Mouse (Mus musculus): ENCODE results near the gene Tmem183a.

Tmem183a gene

DNA sequence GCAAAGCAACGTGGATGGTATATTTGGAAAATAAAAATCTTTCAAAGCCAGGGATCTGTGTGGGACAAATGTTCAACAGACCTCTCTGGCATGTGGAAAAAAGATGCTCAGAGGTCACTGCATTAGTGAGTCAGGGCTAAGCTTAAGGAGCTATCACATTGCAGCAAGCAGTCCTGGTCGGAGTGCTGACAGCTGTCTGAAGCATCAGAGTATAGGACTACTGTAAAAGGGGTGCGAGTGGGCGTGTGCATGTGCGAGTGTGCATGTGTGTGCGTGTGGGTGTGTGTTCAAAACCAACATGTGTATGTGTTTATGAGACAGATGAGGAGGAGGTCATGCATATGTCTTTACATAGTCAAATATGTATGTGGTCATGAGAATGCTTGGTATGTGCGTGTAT lies 22.6 kb downstream of the Tmem183a start:
- DNase-seq (ENCODE audit: low read depth, low spot score): no peak
- no peaks in the 10 kb centered on the region for H3K27me3 ChIP-seq (ENCODE audit: control insufficient read depth, insufficient read depth, low read length, poor library complexity, severe bottlenecking)
- H3K36me3 ChIP-seq (ENCODE audit: control insufficient read depth, insufficient read depth, low read length, poor library complexity, severe bottlenecking): no peaks in the 10 kb centered on the region

DNA sequence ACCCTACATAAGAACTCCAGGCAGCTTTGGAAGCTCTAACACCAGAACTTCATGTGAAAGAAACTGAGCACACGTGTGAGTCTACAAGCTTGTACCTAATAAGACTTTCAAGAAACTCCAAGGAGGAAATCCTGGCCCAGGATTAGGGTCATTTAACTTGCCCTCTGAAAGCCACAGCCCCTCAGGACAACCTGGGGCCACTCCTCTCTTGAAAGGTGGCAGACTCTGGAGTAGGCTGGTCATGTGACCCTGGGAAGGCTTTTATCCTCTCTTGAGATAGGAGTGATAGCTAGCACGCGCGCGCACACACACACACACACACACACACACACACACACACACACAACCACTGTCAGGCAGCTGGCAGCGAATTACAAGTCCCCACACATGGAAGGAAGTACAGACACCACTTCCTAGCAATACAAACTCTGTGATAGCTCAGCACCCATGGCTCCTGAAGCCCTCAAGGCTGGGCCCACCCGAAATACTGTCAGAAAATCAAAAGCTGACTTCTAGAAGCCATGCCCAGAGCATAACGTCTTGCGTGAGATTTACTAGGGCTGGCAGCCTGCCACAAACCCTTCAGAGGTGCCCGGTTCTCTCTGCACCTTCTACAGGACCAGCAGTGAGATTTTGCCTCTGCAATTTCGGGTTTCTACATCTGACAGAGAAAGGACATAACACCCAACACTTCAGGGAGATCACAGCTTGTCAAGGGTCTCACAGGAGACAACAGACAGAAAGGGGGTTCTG lies 24.6 kb downstream of the Tmem183a start:
- H3K36me3 ChIP-seq (ENCODE audit: control insufficient read depth, insufficient read depth, low read length, poor library complexity, severe bottlenecking): no peaks in the 10 kb centered on the region
- no peaks in the 10 kb centered on the region for H3K27me3 ChIP-seq (ENCODE audit: control insufficient read depth, insufficient read depth, low read length, poor library complexity, severe bottlenecking)
- DNase-seq (ENCODE audit: low read depth, low spot score): no peak

DNA sequence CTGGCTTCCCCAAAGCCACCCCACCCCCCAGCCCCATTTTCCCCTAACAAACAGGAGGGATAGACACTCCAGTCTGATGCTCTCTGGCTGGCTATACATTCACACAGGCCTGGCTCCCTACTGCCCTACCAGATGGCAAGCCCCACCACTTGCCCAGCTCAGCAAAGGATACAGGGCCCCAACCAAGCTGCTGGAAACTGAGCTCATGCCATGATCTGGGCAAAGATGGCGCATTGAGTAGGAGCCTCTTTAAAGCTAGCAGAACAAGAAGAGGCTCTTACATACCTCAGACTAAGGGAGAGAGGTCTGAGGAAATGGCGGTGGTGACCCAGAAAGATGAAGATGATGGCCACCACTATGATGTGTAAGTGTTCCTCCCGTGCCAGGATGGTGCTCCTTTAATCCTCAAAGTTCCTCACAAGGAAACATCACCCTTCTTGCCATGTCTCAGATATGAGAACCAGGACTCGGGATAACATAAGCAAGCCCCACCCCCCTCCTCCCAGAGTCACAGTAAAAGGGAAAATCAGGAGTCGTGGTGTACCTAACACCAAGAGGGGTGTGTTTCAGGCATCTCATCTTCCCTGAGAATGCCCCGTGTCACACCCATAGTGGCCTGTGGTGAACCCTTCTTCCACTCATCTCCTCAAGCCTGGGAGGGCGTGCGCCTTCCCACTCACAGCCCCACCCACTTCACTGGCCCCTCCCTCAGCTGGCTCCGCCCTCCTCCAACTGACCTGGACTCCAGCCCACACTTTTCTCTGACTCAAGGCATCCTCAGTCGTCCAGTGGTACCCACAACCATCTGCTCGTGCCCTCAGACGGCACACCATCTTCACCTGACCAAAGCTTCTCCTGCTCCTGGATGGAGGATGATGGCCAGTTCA lies 25.6 kb downstream of the Tmem183a start:
- no peaks in the 10 kb centered on the region for H3K27me3 ChIP-seq (ENCODE audit: control insufficient read depth, insufficient read depth, low read length, poor library complexity, severe bottlenecking)
- no peak for DNase-seq (ENCODE audit: low read depth, low spot score)
- no peaks in the 10 kb centered on the region for H3K36me3 ChIP-seq (ENCODE audit: control insufficient read depth, insufficient read depth, low read length, poor library complexity, severe bottlenecking)

DNA sequence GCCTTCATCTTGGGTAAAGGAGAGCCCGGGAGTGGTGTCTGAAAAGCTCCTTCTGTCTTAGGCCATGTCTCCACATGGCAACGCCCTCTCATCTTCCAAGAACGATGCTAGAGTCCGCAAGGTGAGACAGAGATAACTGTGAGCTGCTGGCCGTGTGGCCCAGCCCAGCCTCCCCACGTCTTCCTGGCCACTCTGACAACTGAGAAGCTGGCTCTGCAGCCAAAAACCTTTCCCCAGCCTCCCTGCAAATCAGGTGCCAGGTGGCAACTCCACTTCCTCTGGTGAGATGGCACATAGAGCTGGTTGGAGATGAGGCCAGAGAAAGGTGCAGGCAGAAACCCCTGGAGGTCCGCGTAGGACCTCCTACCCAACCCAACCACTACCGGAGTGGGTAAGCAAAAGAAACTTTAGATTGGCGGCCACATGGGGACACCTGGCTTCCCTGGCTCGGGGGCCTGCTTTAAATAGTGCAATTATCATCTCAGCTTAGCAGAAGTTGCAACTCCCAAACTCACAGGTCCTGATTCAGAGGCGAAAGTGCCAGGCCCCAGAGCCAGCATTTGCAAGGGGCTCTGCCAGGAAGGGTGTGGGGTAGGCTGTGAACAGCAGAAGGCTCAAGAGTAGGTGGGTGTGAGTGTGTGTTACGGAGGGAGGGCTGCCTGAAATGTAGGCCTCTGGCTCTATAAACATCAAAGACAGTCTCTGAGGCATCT lies 26.4 kb downstream of the Tmem183a start:
- no peaks in the 10 kb centered on the region for H3K36me3 ChIP-seq (ENCODE audit: control insufficient read depth, insufficient read depth, low read length, poor library complexity, severe bottlenecking)
- H3K27me3 ChIP-seq (ENCODE audit: control insufficient read depth, insufficient read depth, low read length, poor library complexity, severe bottlenecking): no peaks in the 10 kb centered on the region
- DNase-seq (ENCODE audit: low read depth, low spot score): no peak

DNA sequence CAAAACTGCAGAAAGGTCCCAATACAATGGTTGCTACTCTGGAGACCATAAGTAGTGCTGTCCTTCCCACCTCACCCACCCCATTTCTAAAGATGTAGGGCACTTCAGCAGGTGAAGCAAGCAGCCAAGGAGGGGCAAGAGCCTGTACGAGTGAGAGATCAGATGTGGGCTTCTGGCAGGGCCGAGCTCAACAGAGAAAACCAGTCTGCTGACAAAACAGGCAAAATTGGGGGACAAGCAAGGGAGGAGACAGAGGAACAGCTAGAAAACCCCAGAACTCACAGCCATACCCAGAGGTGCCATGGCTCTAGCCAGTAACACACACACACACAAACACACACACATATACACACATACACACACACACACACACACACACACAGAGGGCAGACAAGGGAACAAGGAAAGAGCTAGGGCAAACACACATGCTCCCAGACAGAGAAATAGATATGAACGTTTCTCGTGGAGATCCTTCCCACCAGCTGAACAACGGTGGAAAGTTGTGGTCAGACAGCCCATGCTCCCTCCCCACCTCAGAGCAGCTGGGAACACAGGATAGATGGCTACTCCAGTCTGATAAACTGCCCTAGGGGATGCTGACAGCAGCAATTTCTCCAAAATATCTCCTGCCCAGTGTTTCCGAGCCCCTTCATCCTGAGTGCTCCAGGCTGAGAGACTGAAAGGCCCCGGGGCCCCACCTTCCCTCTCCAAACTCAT lies 27.5 kb downstream of the Tmem183a start:
- Histone ChIP-seq H3K27me3 (ENCODE audit: control insufficient read depth, insufficient read depth, low read length, poor library complexity, severe bottlenecking) (no peaks in the 10 kb centered on the region), H3K36me3 (ENCODE audit: control insufficient read depth, insufficient read depth, low read length, poor library complexity, severe bottlenecking) (no peaks in the 10 kb centered on the region)
- no peak for DNase-seq (ENCODE audit: low read depth, low spot score)

DNA sequence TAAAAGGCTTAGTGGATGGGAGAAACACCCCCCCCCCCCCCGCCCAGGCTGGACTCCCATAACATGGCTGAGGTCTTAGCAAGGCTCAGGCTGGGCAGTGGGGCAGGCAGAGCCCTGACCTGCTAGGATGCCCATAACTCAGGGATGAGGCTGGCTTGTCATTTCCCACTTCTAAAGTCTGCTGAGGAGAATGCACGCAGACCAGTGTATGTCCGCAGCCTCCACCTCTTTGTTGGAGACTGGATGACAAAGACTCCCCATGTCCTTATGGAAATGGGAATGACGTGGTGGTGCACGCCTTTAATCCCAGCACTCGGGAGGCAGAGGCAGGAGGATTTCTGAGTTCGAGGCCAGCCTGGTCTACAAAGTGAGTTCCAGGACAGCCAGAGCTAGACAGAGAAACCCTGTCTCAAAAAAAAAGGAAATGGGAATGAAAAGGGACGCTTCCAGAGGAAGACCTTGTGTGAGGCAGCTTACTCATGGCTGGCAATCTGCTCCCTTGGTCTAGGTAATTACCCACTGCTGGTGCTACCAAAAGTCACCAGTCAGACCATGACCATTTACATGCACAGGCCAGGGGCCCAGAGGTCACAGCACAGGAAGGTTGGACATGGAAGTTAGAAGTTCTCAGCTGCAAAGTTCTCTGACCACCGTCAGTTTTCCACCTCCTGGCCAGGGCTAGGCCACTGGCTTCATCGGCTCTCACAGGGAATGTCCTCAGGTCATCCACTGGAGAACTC lies 28.2 kb downstream of the Tmem183a start:
- DNase-seq (ENCODE audit: low read depth, low spot score): no peak
- H3K27me3 ChIP-seq (ENCODE audit: control insufficient read depth, insufficient read depth, low read length, poor library complexity, severe bottlenecking): no peaks in the 10 kb centered on the region
- no peaks in the 10 kb centered on the region for H3K36me3 ChIP-seq (ENCODE audit: control insufficient read depth, insufficient read depth, low read length, poor library complexity, severe bottlenecking)

DNA sequence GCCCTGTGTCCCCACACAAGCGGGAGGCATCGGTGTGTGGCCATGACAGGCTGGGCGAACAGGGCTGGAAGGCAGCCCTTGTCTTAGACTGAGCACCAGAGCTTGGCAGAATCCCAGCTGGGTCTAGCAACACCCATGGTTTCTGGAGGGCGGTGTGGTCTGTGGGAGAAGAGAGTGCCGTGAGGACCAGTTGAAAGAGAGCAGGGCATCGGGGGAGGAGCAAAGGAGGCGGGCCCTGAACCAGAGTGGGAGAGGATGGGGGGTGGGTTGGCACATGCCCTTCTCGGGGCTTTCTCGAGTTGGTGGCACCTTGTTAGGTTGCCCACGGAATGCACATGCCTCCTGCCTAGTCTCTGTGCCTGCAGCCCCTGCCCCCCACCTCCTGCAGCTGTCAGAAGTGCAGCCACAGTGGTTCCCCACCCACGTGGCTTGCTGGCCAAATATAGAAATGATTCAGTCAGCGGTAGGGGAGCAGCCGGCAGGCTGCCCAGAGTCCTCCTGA lies 29.0 kb downstream of the Tmem183a start, which contains the start of gene Ppfia4:
Ppfia4 (minus strand) TSS at position 159 of the 502 bp plus-strand sequence.
- no peaks in the 10 kb centered on the region for H3K36me3 ChIP-seq (ENCODE audit: control insufficient read depth, insufficient read depth, low read length, poor library complexity, severe bottlenecking)
- H3K27me3 ChIP-seq (ENCODE audit: control insufficient read depth, insufficient read depth, low read length, poor library complexity, severe bottlenecking): no peaks in the 10 kb centered on the region
- DNase-seq (ENCODE audit: low read depth, low spot score): peak; percentile 27

DNA sequence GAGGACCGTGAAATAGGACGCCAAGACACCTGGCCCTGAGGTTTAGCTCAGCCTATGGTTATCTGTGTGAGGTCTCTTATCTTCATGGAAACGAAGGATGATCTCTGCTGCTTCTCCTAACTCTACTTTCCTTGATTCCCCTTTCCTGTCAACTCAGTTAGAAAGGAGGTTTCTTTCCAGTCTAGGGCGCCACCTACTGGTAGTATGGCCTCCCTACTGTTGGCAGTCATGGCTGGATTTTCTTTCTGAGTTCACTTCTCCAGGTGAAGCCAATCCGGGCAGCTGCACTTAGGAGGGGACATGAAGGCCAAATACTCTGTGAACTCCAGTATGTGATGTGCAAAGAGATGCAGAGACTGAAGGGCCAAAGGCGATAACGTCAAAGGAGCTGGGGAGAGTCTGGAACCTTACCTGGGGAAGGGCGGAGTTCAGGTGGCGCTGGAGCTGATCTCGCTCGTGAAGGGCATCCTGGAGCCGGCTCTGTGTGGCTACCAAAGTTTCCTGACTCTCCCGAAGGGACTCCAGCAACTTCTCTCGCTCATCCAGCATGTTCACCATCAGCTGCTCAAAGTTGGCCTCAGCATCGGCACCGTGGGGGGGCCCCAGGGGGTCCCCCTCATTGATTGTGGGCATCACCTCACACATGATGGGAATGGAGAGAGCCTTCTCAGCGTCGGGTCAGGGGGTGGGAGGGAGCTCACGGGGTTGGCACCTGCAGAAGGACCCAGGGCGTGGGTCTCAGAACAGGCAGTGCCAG lies 29.7 kb downstream of the Tmem183a start:
- peak; percentile 81 for DNase-seq (ENCODE audit: low read depth, low spot score)
- Histone ChIP-seq H3K27me3 (ENCODE audit: control insufficient read depth, insufficient read depth, low read length, poor library complexity, severe bottlenecking) (no peaks in the 10 kb centered on the region), H3K36me3 (ENCODE audit: control insufficient read depth, insufficient read depth, low read length, poor library complexity, severe bottlenecking) (no peaks in the 10 kb centered on the region)

DNA sequence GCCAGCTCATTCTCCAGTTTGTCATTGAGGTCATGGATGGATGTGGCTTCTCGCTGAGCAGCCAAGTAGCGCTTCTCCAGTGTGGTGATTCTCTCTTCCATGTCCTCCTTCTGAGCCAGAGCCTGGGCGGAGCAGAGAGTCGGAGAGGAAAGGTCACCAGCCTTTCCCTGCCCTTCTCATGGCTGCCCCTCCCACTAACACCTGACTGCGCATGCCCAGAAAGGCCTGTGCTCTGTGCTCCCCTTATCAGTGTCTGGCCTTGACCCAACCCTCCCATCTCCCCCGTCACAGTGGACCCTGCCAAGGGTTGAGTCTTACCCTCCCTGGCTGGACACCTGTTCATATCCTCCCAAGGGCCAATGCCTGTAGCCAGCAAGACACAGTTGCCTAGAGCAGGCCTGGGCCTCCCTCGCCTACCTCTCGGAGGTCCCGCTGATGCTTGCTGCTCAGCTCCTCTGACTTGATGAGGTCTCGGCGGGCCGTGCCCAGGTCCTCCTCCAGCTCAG lies 34.9 kb downstream of the Tmem183a start:
- DNase-seq (ENCODE audit: low read depth, low spot score): no peak
- Histone ChIP-seq H3K36me3 (ENCODE audit: control insufficient read depth, insufficient read depth, low read length, poor library complexity, severe bottlenecking) (no peaks in the 10 kb centered on the region), H3K27me3 (ENCODE audit: control insufficient read depth, insufficient read depth, low read length, poor library complexity, severe bottlenecking) (no peaks in the 10 kb centered on the region)

DNA sequence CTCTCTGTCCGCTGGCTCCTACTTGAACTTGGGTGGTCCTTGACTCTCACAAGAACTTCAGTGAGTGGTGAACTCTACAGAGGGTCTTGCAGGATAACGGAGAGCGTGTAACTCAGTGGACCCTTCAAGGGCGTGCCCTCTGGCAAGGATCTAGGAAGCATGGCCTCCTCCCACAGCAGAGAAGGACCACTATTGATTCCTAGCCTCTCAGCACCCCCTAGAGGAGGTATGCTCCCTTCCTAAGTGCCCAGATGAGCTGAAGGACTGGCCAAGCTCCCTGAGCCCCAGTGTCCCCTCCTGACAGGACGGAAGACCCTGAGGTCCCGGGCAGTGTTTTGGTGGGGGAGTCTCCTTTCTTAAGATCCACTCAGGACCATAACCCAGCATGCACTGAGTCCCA lies 39.2 kb downstream of the Tmem183a start:
- Histone ChIP-seq H3K27me3 (ENCODE audit: control insufficient read depth, insufficient read depth, low read length, poor library complexity, severe bottlenecking) (no peaks in the 10 kb centered on the region), H3K36me3 (ENCODE audit: control insufficient read depth, insufficient read depth, low read length, poor library complexity, severe bottlenecking) (no peaks in the 10 kb centered on the region)
- DNase-seq (ENCODE audit: low read depth, low spot score): peak; percentile 43

DNA sequence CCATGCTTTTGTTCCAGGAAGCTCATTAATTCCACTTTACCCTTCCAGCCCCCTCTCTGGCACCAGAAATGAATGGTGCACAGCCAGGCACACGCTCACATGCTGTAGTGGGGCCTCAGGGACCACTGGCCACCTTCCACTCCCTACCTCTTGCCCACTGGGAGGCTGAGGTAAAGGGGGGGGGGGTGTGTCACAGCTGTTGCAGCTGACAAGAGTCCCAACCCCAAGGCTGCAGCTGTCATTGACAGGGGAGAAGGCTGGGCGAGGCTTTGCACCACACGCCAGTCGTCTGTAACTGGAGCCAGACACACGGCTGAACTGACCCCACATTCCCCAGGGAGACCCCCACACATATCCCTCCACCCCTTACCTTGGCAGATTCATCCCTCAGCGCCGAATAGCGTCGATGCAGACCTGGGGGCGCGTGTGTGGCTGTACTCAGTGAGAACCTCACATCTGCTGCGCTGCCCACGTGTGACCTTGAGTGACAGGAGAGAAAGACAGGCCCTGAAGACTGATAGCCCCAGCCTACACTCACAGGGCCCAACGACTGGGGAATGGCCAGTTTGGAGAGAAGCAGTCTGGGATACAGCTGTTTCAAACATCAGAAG lies 41.0 kb downstream of the Tmem183a start:
- no peak for DNase-seq (ENCODE audit: low read depth, low spot score)
- H3K36me3 ChIP-seq (ENCODE audit: control insufficient read depth, insufficient read depth, low read length, poor library complexity, severe bottlenecking): no peaks in the 10 kb centered on the region

DNA sequence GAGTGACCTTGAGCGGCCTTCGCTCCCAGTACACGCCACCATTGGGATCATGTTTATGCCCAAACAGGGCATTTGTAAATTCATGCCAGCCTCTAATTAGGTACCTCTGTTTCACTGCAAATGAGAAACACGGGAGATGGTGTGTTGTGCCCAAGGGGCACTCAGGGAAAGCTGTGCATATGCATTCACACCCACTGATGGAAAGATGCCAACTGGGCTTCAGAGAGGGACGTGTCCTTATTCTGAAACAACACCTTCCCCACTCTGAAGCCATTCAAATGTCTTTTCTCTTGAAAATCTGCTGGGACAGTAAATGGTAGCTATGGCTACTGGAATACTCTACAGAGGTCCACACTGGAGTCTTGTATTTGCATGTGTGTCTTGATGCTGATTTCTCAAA lies 43.5 kb downstream of the Tmem183a start:
- H3K36me3 ChIP-seq (ENCODE audit: control insufficient read depth, insufficient read depth, low read length, poor library complexity, severe bottlenecking): no peaks in the 10 kb centered on the region
- no peak for DNase-seq (ENCODE audit: low read depth, low spot score)
- no peaks in the 10 kb centered on the region for H3K27me3 ChIP-seq (ENCODE audit: control insufficient read depth, insufficient read depth, low read length, poor library complexity, severe bottlenecking)

More for the DNA sequence above, 41.0 kb downstream of the Tmem183a start:
- H3K27me3 ChIP-seq (ENCODE audit: control insufficient read depth, insufficient read depth, low read length, poor library complexity, severe bottlenecking): no peaks in the 10 kb centered on the region

DNA sequence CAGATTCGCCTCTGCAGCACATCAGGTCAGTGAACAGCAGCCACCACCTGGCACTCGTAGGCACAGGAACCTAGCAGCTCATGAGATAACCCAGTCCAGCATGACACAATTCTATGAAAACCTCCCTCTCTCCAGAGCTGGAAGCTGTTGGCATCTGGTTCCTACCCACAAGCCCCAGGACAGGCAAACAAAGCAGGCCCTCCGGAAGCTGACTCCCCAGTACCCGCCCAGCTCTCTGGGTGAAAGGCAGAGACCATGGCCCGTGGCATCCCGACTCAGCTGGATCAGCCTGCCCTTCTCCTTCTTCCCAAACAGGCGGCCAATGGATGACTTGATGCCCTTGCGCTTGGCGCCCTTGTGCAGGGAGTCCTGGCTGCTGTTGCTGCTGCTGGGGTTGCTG lies 45.4 kb downstream of the Tmem183a start:
- DNase-seq (ENCODE audit: low read depth, low spot score): no peak
- H3K36me3 ChIP-seq (ENCODE audit: control insufficient read depth, insufficient read depth, low read length, poor library complexity, severe bottlenecking): no peaks in the 10 kb centered on the region
- H3K27me3 ChIP-seq (ENCODE audit: control insufficient read depth, insufficient read depth, low read length, poor library complexity, severe bottlenecking): no peaks in the 10 kb centered on the region
